Mouse (Mus musculus) gastrocnemius, postnatal 4 days (tissue): ENCODE results near the gene Txndc11. TPM values are rescaled to one million over a fixed set of nuclear protein-coding genes. Genes with fewer than 3 reads are reported as not detected.

Source experiments
- microRNA-seq: library from miRNA; unstranded; fragments of <30 nt; microRNA quantifications from one replicate; pipeline ENCODE4 v1.2.0, GENCODE M21; 2021
- total RNA-seq, 2 experiments: library from RNA; stranded (reverse); gene quantifications; 2 replicates each; pipeline ENCODE4 v1.2.3; 2021

Gene Txndc11
- total RNA-seq, 2 experiments from 2014 or later: 21.0 to 24.6 TPM

Small RNA genes within 50 kb of the gene (microRNA-seq; reads per million reads assigned to microRNA genes)
- gene Gm23935: 1.5 reads per million

Other genes starting within 250 kb of the Txndc11 start
- 10 to 100 TPM; 27.8 to 31.6 TPM for gene Snn, start 73.7 kb downstream of the Txndc11 start, total RNA-seq
- 10 to 100 TPM; 49.1 to 53.1 TPM for gene Litaf, start 68.5 kb downstream of the Txndc11 start, total RNA-seq
- 10 to 100 TPM; 50.3 to 67.3 TPM for gene Zc3h7a, start 41.7 kb upstream of the Txndc11 start, total RNA-seq
- 10 to 100 TPM; 65.5 to 69.5 TPM for gene Rsl1d1, start 68.7 kb upstream of the Txndc11 start, total RNA-seq
- gene Gspt1, start 119.7 kb upstream of the Txndc11 start, total RNA-seq: 10 to 100 TPM; 71.7 to 80.3 TPM
- not detected for gene Tnfrsf17, start 179.2 kb upstream of the Txndc11 start, total RNA-seq
- 10 to 100 TPM; 20.9 to 21.0 TPM for gene Snx29, start 188.3 kb upstream of the Txndc11 start, total RNA-seq